Mouse (Mus musculus) ovary, adult 18-20 months (tissue): ENCODE measurements around the gene Gm35549.
"Not testable (repeated sequence)": the region's sequence is repeated elsewhere in the genome, so short reads cannot be mapped to it uniquely, and the experiment has no call there.

ENCODE experiments used
- DNase-seq: peaks from one replicate; pipeline ENCODE4 v3.0.0; 2022; ENCODE audit warnings: low spot score, mixed read lengths

The Gm35549 gene

DNA sequence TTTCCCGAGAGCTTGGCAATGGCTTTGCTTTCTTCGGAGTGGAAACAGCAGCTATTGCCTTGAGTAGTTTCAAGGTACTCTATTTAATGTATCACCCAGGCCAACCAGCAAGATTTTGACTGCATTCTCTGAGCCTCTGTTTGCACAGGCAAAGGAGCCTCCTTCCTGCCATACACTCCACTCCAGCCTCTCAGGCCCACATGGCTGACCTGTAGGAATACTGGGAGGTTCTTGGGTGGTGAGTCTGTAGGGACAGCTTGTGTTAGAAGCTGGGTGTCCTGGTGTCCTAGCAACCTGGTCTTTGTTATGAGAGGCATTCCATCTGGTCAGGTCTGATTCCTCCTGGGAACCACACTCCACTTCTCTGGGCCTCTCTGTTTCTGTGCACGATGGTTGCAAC lies at the start of gene Gm35549:
Gene Gm35549 (minus strand): TSS at position 276 of the 400 bp plus-strand sequence.
- DNase-seq = no peak

GRCm38 (mm10) chr9:122886372-122887179 lies 42.7 kb upstream of the Gm35549 start:
- peak; percentile 22 for DNase-seq

DNA sequence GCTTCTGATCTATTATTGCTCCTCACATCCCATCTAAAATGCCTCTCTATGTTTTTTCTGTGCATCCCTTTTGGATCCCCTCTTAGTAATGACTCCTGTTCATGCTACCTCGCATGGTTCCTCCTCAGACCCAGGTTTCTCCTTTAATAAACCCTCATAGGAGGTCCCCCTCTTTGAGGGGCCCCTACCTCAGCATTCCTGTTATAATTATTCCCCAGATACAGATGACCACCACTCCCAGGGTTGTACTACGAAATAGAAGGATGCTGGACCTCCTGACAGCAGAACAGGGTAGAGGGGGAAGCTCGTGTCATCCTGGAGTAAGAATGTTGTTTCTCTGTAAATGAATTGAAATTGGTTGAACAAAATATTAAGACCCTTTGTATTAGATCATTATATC lies 41.5 kb upstream of the Gm35549 start, which contains the start of gene Zkscan7:
Gene Zkscan7 (plus strand): TSS at position 301 of the 400 bp plus-strand sequence.
- DNase-seq = no peak

DNA sequence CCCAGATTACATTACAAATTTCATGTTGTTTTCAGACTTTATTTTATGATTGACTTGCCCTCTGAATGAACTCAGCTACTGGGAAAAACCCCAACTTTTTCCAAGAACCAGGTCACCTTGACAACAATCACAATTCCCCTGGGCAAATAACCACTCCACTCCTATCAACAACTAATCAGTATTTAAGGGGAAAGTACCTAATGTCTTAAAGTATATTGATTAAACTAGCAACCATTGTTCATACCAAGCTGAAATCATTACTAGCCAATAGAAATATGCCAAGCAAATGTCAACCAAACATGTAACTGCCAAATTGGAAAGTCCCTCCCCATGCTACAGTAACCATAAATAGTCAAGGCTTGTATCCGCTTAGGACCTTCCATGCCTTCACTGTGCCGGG lies 31.3 kb upstream of the Gm35549 start:
- no peak for DNase-seq

GRCm38 (mm10) chr9:122874653-122875052 lies 30.8 kb upstream of the Gm35549 start:
- DNase-seq = no peak

GRCm38 (mm10) chr9:122872595-122872994 lies 28.8 kb upstream of the Gm35549 start:
- no peak for DNase-seq

DNA sequence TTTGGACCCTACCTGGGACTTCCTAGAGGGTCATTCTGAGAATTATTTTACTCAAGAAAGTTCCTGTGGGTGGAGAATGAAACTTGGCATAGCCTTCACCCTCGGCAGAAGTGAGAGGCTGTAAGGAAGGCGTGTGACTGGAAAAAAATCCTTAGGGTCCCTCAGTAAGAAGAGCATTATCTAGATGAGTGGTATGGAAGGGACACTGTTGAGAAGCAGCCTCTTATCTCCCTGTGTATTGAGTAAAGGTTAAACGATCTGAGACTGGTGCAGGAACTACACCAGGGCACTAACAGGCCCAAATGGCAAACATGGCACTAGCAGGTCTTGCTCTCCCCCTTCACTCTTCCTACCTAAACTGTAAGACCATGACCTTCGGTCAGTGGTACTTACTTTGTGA lies 22.4 kb upstream of the Gm35549 start:
- no peak for DNase-seq

- peak; percentile 65 for DNase-seq
Observed at GRCm38 (mm10) chr9:122865697-122866166, 21.9 kb upstream of the Gm35549 start, which contains the start of gene Zfp445. TSS of gene Zfp445 (minus strand) at chr9:122866006.

DNA sequence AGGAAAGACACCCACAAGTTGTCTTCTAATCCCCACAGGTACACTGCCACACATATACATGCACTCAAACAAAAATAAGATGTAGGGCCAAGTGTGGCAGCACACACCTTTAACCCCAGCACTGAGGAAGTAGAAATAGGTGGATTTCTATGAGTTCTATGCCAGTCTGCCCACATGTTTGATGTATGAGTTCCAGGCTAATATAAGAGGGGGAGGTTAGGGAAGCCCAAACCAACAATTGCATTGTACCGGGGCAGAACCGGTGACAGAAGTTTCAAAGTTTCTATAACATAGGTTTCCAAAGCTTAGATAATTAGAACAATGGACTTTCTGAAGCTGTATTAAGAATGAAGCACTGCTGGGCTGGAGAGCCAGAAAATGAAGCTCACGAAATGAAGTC lies 21.0 kb upstream of the Gm35549 start:
- DNase-seq = no peak

DNA sequence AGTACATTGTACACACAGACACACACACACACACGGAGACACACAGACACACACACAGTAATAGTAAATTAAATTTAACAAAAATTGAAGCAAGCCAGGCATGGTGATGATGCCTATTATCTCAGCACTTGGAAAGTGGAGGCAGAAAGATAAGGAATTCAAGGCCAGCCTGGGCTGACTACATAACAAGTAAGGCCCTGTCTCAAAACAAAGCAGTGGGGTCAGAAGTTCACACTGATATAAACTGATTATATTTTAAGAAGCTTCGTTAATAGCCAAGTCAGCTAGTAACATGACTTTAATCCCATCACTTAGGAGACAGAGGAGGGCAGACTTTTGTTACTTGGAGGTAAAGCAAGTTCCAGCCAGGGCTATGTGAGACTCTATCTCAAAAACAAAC lies 19.9 kb upstream of the Gm35549 start:
- no peak for DNase-seq

- DNase-seq = no peak
Observed at GRCm38 (mm10) chr9:122860752-122861151, 16.9 kb upstream of the Gm35549 start.

DNA sequence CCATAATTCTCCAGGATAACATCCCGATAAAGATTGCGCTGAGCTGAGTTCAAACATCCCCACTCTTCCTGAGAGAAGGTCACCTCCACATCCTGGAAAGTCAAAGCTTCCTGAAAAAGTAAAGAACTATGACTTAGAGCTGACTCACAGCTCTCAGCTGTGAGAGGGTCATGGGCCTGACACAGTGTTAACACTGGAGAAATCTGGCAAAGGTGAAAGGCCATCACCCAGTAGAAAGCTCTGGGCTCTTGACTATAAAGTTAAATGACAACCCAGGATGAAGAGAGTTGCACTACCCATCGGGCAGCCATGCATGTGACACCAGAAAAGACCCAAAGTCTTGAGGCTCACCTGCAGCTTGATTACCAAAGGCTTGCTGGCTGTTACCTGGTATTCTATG lies 12.9 kb upstream of the Gm35549 start:
- no peak for DNase-seq

DNA sequence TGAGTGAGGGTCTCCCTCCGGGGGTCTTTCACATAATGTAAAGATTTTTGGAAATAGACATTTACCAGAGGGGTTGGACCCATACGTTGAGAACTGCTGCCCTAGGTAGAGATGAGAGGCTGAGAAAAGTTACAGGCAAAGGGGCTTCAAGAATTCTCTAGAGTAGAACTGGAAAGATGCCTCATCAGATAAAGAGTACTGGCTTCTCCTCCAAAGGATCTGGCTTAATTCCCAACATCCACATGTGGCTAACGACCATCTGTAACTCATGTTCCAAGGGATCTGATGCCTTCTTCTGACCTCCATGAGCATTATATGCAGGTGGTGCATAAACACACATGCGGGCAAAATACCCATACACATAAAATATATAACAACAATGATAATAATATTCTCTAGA lies 11.8 kb upstream of the Gm35549 start:
- DNase-seq = no peak

DNA sequence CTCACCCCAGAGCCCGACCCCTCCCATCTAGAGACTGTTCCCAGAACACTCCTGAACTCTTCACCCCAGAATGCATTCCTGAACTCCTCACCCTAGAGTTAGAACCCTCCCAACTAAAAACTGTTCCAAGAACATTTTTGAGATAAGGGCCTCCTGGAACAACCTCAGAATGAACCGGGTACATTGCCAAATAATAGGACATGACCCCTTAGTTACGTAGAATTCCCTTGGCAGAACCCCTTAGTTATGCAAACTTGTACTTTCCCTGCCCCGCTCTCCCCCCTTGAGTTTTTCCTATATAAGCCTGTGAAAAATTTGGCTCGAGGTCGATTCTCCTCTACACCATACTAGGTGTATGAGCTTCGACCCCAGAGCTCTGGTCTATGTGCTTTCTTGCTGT lies 11.3 kb upstream of the Gm35549 start:
- not testable (repeated sequence) for DNase-seq

DNA sequence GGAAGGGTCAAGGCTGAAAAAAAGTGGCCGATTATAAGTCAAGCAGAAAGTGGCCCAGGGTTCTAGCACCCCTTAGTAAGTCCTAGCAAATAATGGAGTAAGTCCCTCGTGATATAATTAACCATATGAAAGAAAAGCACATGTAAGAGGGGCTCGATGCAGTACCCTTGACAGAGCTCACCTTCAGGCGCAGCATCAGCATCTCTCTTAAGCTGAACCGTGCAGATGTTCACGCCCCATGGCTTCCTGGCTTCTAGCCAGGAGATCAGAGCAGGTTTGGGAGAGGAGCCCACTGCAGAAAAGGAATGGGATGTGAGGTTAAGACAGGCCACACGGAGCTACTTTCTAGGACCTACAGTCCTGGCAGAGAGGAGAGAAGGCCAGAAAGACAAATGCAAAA lies 10.7 kb upstream of the Gm35549 start:
- no peak for DNase-seq

DNA sequence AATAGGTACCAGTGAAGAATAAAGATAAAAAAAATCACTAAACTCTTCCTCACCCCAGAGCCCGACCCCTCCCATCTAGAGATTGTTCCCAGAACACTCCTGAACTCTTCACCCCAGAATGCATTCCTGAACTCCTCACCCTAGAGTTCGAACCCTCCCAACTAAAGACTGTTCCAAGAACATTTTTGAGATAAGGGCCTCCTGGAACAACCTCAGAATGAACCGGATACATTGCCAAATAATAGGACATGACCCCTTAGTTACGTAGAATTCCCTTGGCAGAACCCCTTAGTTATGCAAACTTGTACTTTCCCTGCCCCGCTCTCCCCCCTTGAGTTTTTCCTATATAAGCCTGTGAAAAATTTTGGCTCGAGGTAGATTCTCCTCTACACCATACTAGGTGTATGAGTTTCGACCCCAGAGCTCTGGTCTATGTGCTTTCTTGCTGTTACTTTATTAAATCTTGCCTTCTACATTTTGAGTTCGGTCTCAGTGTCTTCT lies 4.0 kb upstream of the Gm35549 start:
- not testable (repeated sequence) for DNase-seq

DNA sequence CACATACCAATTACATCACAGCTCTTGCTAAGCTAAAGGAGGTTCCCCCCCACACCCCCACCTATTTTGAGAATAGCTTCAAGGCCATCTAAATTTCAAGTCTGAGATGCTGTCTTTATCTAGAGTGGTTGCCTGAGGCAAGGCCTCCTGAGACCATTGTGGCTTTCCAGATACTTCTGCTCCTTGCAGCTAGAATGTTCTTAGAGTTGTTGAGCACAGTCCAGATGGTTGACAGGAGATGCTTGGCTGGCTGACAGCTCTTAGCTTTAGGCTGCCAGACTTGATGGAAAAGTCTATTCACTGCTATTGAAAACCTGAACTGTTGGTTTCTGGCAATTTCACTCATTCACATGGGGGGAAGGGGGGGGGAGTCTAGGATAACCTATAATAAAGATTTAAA lies 2.3 kb upstream of the Gm35549 start:
- no peak for DNase-seq

DNA sequence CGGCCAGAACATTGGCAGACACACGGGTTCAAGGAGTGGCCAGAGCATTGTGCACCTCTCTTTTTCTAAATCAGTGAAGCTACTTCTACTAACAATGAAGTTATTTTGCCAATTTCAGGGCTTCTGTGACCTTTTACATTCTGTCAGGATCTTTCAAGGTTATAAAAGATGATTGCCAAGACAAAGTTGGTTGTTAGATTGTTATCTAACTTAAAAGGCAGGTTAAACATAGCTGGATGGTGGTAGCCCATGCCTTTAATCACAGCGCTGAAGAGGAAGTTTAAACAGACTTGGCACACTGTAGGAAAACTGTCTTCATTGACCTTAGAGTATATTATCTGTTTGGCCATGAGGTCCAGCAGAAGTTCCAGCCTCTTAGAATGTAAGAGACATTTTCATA lies 1.8 kb upstream of the Gm35549 start:
- no peak for DNase-seq

DNA sequence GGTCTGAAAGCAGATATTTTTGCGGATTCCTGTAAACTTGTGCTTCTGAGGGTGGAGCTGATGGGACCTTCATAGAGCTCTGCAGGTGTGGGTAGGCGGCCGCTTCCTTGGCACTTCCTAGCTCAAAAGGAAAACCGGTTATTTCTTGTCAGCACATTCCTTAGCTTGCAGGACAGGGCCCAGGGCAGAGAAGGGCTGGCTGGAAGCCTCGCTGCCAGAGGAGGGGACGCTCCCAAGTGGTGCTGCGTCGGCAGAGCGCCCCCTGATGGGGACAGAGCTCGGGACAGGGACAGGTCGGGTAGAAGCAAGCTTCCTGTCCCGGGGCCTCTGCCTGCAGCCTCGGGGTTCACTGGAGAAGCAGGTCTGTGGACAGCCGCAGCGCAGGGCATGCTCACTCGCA lies 6.2 kb downstream of the Gm35549 start:
- DNase-seq = peak; percentile 6

GRCm38 (mm10) chr9:122837216-122837615 lies 6.6 kb downstream of the Gm35549 start:
- no peak for DNase-seq

DNA sequence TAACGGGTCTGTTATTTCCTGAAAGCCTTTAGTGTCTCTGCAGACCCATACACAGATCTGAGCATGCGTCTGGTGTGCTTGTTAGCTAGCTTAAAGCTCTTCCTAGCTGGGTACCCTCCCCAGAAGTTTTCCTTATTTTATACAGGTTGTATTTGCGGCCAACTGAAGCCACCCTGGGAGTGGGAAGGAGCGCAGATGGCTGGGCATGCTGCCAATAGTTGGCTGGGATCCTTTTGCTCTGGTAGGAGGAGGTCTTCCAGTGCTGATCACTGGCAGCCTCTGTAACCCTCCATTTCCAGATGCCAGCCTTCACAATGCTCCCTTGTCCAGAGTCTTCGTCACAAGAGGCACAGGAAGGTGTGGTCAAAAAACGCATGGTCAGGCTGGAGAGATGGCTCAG lies 7.0 kb downstream of the Gm35549 start:
- DNase-seq = peak; percentile 34

- no peak for DNase-seq
Observed at GRCm38 (mm10) chr9:122836126-122836525, 7.7 kb downstream of the Gm35549 start.

DNA sequence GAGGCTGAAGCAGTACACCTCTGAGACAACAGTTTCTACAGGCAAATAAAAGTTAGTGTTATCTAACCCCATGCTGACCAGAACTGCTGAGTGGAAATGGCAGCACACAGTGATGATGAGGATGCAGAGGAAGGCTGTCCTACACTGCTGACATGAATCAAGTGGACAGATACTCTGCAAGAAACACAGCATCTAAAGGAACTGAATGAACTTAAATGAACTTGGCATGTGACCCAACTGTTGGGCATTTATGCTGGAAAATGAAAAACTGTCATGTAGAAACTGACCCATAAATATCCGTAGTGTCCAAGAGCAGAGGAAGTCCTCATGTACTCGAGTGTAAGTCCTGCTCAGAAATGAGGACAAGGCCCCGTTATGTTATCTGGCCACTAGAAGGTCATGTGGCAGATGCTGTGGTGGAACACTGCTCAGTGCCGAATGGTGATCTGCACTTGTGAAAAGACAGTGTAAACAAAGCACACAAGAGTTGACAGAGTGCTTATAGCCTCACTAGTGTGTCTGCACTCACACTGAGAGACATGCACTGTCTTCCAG lies 13.9 kb downstream of the Gm35549 start:
- DNase-seq = no peak
